Mouse (Mus musculus): ENCODE measurements around the gene Mipol1. TPM values are rescaled to one million over a fixed set of nuclear protein-coding genes. Genes with fewer than 3 reads are reported as not detected.

Gene Mipol1
- polyA plus RNA-seq, 1 experiment = 4.2 TPM

DNA sequence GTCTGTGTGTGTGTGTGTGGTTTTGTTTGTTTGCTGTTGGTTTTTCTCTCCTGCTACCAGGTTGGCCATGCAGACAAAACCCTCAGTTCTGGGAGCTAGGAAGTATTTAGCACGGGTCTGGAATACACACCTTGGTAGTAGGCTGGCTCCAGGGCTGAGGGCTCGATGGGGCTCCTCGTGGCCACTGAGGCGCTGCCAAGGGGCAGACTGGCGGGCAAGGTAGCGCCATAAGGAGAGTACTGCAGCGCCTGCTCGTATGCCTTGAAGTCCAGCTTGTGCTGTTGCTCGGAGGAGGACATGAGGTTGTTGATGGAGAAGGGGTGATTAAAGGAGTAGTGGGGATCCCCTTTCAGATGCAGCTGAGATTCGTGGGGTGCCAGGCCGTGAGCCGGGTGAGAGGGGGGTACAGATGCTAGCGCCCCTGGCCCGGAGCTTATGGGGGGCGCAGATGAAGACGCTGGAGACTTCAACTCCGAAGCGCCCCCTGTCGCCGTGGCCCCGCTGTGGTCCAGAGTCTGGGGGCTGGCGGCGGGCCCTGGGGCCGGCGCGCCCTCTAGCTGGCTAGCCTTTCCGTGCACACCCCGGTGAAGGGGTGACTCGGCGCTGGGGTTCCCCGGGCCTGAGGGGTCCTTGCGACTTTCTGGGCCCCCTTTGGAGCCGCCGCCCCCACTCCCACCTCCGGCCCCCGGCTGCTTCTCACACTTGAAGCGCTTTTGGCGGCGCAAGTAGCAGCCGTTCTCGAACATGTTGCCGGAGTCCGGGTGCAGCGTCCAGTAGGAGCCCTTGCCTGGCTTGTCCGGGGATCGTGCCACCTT is 311.9 kb downstream of the Mipol1 start:
- no peak overlapping the region for H3K4me3 ChIP-seq (ENCODE audit: insufficient read depth, low read length)
- TF ChIP-seq POLR2A (IDR thresholded peaks at IDR 0.05; ENCODE audit: extremely low read depth, insufficient read depth, low read length) (no peak), CTCF (IDR thresholded peaks at IDR 0.05; ENCODE audit: extremely low read depth, insufficient read depth, low read length) (no peak)

DNA sequence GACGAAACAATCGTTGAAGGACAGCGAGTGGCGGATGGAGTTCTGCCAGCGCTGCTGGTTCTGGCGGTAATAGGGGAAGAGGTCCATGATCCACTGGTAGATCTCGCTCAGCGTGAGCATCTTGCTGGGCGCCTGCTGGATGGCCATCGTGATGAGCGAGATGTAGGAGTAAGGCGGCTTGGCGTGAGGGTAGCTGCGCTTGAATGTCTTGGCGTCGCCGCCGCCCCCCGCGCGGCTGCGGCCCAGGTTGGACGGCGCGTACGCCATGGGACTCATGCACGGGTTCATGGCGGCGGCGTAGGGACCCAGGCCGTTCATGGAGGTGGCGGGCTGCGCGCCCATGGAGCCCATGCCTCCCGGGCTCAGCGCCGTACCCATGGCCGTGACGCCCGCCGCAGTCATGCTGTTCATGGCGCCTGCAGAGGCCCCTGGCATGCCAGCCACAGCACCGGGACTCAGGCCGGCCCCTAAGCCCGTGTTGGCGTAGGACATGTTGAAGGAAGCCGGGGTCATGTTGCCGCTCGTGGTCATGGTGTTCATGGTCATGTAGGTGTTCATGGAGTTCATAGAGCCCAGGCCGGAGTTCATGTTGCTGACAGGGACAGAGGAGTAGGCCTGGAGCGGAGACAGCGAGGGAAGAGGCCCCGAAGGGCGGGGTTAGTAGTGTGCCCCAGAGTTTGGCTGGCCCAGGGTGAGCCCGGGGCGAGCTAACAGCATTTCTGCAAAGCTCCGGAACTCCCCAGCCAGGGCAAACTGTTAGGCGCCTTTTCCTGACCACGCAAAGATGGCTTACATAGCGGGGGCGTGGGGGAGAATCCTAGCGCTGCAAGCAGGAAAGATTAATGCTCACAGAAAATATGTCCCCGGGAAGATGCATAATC is 312.8 kb downstream of the Mipol1 start:
- Histone ChIP-seq H3K4me3 (ENCODE audit: insufficient read depth, low read length) (no peak overlapping the region), H3K27ac (ENCODE audit: insufficient read depth, low read length) (no peak overlapping the region), H3K4me1 (ENCODE audit: control insufficient read depth, insufficient read depth, low read length) (no peaks in the 10 kb centered on the region)
- no peak for TF ChIP-seq CTCF (IDR thresholded peaks at IDR 0.05; ENCODE audit: extremely low read depth, insufficient read depth, low read length)
- no peak for TF ChIP-seq POLR2A (IDR thresholded peaks at IDR 0.05; ENCODE audit: extremely low read depth, insufficient read depth, low read length)

More for the DNA sequence above, 311.9 kb downstream of the Mipol1 start:
- Histone ChIP-seq H3K27ac (ENCODE audit: insufficient read depth, low read length) (no peak overlapping the region), H3K4me1 (ENCODE audit: control insufficient read depth, insufficient read depth, low read length) (no peaks in the 10 kb centered on the region)

DNA sequence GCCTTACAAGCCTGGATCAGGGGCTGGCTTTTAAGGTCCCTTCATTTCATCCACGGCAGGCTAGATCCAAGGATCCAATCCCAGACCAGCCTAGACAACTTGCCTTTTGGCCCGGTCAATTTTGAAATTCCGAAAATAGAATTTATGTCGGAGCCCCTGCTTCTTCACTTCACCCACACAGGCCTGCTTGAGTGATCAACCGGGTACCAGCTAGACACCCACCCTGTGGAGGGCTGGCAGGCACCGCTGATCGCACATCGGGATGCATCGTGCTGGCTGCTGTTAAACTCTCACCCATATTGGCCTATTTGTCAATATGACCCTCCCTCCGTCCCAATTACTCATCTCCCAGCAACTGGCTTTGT is 313.4 kb downstream of the Mipol1 start:
- H3K4me3 ChIP-seq (ENCODE audit: insufficient read depth, low read length) = no peak overlapping the region
- no peak for TF ChIP-seq POLR2A (IDR thresholded peaks at IDR 0.05; ENCODE audit: extremely low read depth, insufficient read depth, low read length)
- TF ChIP-seq CTCF (IDR thresholded peaks at IDR 0.05; ENCODE audit: extremely low read depth, insufficient read depth, low read length) = no peak
- H3K4me1 ChIP-seq (ENCODE audit: control insufficient read depth, insufficient read depth, low read length) = no peaks in the 10 kb centered on the region
- H3K27ac ChIP-seq (ENCODE audit: insufficient read depth, low read length) = no peak overlapping the region

- Histone ChIP-seq H3K4me1 (ENCODE audit: control insufficient read depth, insufficient read depth, low read length) (no peaks in the 10 kb centered on the region), H3K27ac (ENCODE audit: insufficient read depth, low read length) (no peak overlapping the region), H3K4me3 (ENCODE audit: insufficient read depth, low read length) (no peak overlapping the region)
- 0 out of 2 replicates have a peak, but pooled peaks have one; percentile 8 for TF ChIP-seq CTCF (IDR thresholded peaks at IDR 0.05; ENCODE audit: extremely low read depth, insufficient read depth, low read length)
- TF ChIP-seq POLR2A (IDR thresholded peaks at IDR 0.05; ENCODE audit: extremely low read depth, insufficient read depth, low read length) = no peak
These were observed 314.6 kb downstream of the Mipol1 start for GRCm38 (mm10) chr12:57544641-57545370.

DNA sequence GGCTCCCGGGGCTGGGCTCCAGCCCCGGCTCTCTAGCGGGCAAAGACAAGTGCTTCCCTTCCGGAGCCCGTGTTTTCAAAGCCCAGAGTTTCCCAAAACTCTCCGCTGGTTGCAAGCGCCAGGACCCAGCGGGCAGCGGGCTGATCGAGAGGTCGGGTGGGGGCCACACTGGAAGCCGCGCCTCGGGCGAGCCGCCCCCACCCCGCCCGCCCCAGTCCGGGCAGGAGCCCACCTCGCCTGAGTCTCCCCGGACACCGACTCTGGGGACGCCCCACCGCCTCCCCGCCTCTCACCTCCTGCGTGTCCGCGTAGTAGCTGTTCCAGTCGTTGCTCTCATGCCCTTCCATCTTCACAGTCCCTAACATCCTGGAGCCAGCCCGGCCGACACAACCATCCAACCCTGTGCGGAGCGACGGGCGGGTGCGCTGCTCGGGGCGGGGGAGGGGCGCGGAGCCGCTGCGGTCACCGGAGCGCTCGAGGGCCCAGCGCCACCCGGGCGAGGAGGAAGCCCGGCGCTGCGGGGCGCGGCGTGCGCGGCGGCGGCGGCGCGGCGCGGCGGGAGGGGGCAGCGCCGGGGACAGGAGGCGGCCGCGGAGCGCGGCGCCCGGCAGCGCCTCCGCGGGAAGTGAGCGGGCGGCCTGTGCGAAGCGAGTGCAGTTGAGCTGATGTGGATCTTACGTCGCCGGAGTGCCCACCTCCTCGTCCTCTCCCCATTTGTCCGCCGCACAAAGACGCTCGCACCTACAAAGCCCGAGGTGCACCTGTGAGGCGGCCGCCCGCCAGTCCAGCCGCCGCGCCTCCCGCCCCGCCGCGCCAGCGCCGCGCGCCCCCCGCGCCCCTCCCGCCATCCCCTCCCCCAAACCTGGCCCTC is 315.4 kb downstream of the Mipol1 start:
- Histone ChIP-seq H3K27ac (ENCODE audit: insufficient read depth, low read length) (no peak overlapping the region), H3K4me3 (ENCODE audit: insufficient read depth, low read length) (no peak overlapping the region), H3K4me1 (ENCODE audit: control insufficient read depth, insufficient read depth, low read length) (no peaks in the 10 kb centered on the region)
- no peak for TF ChIP-seq POLR2A (IDR thresholded peaks at IDR 0.05; ENCODE audit: extremely low read depth, insufficient read depth, low read length)
- no peak for TF ChIP-seq CTCF (IDR thresholded peaks at IDR 0.05; ENCODE audit: extremely low read depth, insufficient read depth, low read length)

Other genes starting within 250 kb of the Mipol1 start
- 0.47 and 0.77 TPM in 2 replicates for gene Slc25a21, start 33.0 kb upstream of the Mipol1 start, polyA plus RNA-seq (2012; rRNA removed)
- 7.6 and 9.4 TPM in 2 replicates for gene Prps1l3, start within 50 bp of the Mipol1 start, polyA plus RNA-seq (2012; rRNA removed)

Measured in cortical plate, adult 2 months (tissue).